Mouse (Mus musculus) gastrocnemius, adult 2 months (tissue): ENCODE results near the gene Rab11fip5. TPM values are rescaled to one million over a fixed set of nuclear protein-coding genes. Genes with fewer than 3 reads are reported as not detected.

Experiments
- DNase-seq: peaks from one replicate; pipeline ENCODE4 v3.0.0; 2022
- H3K27ac ChIP-seq: fragments of 200-600 bp; 2 replicates; pipeline ENCODE4 v1.8.1; 2022; ENCODE audit warnings: mild to moderate bottlenecking
- H3K4me3 ChIP-seq: fragments of 200-600 bp; 2 replicates; pipeline ENCODE4 v1.8.1; 2022; ENCODE audit warnings: mild to moderate bottlenecking, moderate library complexity
- CTCF ChIP-seq: fragments of 200-600 bp; IDR thresholded peaks from 2 replicates; pipeline ENCODE4 v1.8.1; 2022; ENCODE audit warnings: antibody characterized with exemption, mild to moderate bottlenecking, moderate library complexity
- intact Hi-C: fragments of 180-260 bp; cut with DNase I; formaldehyde crosslinking; loops from one replicate; pipeline ENCODE4 v1.15.1; 2025
- total RNA-seq, 2 experiments: library from RNA; stranded (reverse); gene quantifications; 2 replicates each; pipeline ENCODE4 v1.2.3; 2021

Gene Rab11fip5
- total RNA-seq, 2 experiments from 2014 or later: 24.2 to 28.2 TPM

DNA sequence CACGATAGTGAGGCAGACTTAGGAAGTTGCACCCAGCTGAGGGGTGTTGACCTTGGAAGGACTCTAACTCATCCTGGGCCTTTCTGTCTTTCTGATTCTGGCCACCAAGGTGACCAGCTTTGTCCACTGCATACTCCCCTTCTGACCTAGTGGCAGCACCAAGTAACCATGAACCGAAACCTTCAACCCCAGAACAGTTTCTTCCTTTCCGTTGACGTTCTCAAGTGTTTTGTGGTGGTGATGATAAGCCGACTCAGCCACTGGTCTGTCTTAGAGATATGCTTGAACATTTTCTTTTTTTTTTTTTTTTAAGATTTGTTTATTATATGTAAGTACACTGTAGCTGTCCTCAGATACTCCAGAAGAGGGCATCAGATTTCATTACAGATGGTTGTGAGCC lies 14.2 kb upstream of the Rab11fip5 start:
- Histone ChIP-seq H3K4me3 (no peak overlapping the region), H3K27ac (no peak overlapping the region)
- TF ChIP-seq CTCF: no peak
- intact Hi-C loops: no loop called here
- DNase-seq: no peak

DNA sequence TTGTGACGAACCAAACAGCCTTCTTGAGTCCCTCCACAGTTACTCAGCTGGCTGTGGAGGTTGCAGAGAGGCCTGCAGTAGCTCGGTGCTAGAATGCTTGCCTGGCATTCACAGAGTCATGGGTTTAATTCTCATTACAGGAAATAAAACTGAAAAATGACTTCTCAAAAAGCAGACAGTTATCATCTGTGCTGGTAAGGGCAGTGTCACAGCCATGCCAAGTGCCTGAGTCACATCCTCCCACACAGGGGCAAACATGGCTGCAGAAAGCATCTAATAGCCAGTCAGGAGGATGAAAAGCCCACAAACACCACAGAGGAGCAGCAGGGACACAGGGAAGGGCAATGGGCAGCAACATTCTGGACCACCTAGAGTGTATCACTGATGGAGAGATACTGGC lies 8.4 kb upstream of the Rab11fip5 start:
- Histone ChIP-seq H3K4me3 (no peak overlapping the region), H3K27ac (no peak overlapping the region)
- intact Hi-C loops: no loop called here
- no peak for TF ChIP-seq CTCF
- no peak for DNase-seq

DNA sequence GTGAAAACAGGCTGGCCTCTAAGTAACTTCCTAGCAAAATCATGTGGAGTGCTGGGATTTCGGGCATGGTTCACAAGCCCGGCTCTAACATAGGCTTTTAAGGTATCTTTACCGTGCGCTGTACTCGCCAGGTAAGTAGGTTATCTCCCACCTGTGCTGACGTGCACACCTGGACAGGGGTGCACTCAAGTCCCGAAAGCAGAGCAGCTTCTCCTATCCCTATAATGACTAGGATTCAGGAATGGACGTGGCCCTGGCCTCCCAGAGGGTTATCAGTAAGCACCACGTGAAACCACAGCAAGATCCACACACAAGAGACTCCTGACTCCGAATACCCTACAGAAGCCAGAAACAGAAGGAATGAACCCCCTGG lies 7.2 kb upstream of the Rab11fip5 start:
- intact Hi-C loops: no loop called here

DNA sequence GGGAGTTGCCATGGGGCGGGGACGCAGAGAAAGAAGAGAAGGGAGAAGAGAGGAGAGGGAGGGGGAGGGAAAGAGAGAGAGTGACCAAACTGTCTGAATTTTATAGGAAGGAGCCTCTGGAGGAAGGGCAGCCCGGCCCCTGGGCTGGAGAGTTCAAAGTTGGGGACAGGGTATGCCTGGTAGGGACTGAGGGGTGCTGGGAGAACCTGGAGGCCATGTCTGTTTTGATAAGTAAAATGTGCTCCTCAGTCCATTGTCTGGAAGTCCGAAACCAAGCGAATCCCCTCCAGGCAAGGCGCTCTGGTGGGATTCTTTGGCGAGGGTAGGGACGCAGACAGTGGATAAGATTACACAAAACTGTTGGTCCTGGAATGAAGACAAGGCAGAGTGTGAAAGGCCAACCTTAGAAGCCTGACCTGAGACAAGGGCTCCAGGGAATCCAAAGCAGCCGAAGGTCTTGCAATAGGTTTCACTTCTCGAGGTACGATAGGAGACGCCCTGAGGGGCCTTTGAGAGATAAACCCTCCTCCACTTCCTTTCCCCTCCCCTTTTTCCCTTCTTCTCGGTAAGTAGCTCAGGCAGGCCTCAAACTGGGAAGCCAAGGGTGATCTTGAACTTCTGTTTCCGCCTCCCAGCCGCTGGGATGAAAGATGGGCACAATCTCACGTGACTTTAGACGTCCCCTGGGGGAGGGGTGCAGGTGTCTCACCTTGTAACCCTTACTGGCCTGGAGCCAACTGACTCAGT lies 6.6 kb upstream of the Rab11fip5 start:
- H3K27ac ChIP-seq: peak overlapping the region; percentile 28; the same call in 1 of the 2 replicates
- peak overlapping the region; percentile 47 for H3K4me3 ChIP-seq
- intact Hi-C loops: loop anchor here (1.0 kb wide), 1 partner anchor 35 kb away; no protein-coding TSS in a partner anchor
- no peak for DNase-seq
- no peak for TF ChIP-seq CTCF

More for the DNA sequence above, 7.2 kb upstream of the Rab11fip5 start:
- no peak for DNase-seq
- no peak for TF ChIP-seq CTCF
- Histone ChIP-seq H3K4me3 (no peak overlapping the region), H3K27ac (no peak overlapping the region)

DNA sequence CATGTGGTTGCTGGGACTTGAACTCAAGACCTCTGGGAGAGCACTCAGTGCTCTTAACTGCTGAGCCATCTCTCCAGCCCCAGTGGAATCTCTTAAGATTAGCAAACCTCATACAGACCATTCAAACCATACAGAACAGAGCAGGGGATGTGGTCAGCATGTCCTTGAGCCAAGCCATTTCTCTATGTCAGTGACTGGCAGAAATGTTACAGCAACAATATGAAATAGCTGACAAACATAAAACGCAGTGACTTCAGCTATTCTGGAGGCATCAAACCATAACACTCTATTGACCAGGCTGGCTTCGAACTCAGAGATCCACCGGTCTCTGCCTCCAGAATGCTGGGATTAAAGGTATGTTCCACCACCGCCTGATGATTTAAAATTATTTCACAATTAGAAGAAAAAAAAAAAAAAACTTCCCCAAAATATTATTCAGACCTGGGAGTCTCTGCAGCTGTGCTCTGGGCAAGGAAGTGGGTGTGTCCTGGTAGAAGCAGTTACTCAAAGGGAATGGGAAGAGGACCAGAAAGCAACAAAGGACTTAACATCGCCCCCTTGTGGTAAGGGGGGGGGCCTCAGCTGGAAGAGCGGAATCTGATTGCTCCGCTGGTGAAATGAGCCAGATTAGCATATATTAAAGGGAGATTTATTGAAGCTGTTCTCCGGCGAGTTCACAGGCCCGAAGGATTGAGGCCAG lies 5.9 kb upstream of the Rab11fip5 start:
- peak; percentile 92 for TF ChIP-seq CTCF
- Histone ChIP-seq H3K4me3 (peak overlapping the region; percentile 47), H3K27ac (peak overlapping the region; percentile 40)
- intact Hi-C loops: loop anchor here (1.0 kb wide), 1 partner anchor 34 kb away; no protein-coding TSS in a partner anchor
- peak; percentile 83 for DNase-seq

DNA sequence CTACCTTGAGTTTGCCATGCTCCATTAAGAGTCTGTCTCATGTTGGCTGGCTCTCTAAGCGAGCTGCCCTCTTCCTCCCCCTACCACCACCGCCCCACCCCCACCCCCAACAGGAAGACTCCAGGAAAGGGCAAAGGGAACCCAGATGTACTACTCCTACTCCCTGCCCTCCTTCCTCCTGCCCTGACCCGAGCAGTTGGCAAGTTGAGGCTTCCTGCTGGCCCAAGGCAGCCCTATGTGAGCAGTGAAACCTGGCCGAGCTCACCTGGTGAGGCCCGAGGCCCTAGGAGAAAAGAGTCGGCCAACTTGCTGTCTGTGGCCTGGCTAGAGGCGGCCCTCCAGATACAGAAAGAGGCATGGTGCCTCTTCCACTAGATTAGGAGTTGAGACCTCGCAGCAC lies 4.2 kb upstream of the Rab11fip5 start:
- Histone ChIP-seq H3K27ac (no peak overlapping the region), H3K4me3 (no peak overlapping the region)
- DNase-seq: no peak
- no peak for TF ChIP-seq CTCF
- intact Hi-C loops: no loop called here

DNA sequence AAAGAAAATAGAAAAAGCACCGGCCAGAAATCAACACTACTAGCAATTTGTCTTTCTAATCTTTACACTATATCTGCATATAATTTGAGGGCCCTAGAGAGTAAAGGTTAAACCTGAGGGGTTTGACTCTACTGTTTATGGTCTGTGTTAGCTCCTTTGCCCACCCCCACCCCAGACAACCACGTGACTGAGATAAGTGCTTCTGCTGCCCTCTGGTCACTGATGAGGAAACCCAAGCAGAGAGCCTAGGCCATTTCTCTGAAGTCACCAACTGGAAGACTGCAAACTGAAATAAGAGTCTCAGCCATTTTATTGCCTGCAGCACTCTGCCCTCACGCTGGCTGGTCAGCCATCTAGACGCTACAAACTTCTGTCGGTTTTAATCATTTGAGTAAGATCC lies 3.4 kb upstream of the Rab11fip5 start:
- no peak for DNase-seq
- Histone ChIP-seq H3K27ac (no peak overlapping the region; the same call in 1 of the 2 replicates), H3K4me3 (no peak overlapping the region)
- intact Hi-C loops: no loop called here
- TF ChIP-seq CTCF: no peak

DNA sequence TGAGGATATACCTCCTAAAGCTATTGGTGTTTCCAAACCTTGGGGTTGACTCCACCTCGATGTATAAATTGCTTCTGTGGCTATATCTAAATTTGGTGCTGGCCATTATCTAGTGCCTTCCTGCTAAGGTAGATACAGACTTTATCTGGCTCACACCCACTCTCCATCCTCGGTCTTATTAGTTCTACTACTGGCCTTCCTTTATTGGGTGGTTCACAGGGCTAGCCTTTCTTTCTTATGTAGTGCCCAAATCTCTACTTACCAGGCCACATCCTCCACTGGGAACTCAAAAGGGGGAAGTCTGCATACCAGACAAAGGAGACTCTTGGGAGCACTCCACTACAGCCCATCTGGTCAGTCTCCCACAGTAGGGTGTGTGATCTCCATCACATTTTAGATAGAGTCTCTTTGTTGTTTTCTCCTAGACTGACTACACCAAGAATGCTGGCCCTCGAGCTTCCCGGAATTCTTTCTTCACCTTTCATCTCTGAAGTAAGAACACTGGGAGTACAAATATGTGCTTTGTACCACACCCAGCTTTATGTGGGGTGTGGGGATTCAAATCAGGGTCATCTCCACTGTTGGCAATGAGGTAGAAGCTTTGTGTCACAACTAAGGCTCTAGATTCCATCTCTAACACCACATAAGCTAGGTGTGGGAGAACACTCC lies 2.8 kb upstream of the Rab11fip5 start:
- no peak for TF ChIP-seq CTCF
- no peak overlapping the region for H3K4me3 ChIP-seq
- no peak for DNase-seq
- intact Hi-C loops: no loop called here
- H3K27ac ChIP-seq: peak overlapping the region; percentile 40; the same call in 1 of the 2 replicates

DNA sequence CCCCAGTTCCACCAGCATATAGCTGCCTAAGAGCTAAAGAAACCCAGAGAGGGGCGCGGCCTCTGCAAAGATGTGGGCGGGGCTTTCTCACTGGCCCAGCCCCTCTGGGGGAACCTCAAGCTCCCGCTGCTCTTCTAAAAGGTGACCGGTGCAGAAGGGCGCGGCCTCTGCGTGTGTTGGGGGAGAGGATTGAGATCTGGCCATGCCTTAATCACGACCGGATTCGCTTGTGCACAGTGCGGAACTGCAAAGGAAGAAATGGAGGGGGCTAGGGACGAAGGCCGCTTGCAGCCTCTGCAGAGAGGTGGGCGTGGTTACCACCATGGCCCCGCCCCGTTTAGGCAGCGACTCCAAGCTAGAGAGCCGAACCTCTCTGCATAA lies 290 bp upstream of the Rab11fip5 start:
- Histone ChIP-seq H3K27ac (peak overlapping the region; percentile 92), H3K4me3 (peak overlapping the region; percentile 92)
- TF ChIP-seq CTCF: no peak
- DNase-seq: peak; percentile 98
- intact Hi-C loops: no loop called here

DNA sequence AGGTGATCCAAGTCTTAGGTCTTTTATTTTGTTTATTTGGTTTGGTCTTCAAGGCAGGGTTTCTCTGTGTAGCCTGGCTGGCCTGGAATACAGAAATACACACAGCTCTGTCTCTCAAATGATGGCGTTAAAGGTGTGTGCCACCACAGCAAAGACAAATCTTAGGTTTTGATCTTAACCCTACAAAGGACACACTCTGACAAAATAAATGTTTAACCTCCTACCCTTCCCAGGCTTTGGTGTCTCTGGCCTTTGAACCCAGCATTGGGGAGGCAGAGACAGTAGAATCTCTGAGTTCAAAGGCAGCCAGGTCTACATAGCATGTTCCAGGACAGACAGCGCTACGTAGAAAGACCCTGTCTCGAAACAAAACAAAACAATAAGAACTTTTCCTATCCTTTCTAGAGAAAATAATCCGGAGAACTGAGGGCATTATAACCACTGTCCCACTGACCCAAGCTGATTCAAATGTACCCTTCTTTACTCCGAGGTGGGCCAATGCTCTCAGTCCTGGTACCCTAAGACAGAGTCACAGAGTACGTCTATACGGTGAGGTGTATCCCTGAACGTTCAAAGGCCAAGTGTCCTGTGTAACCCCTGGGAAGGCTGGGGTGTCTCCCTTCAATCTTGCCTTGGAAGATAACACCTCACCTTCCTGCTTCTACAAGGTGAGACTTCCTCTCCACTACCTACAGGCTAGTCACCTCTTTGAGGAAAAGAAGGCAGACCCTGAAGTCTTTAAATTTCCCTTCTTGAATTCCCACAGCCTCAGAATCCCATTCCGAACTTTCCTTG lies 1.2 kb downstream of the Rab11fip5 start:
- intact Hi-C loops: no loop called here
- no peak for TF ChIP-seq CTCF
- Histone ChIP-seq H3K4me3 (peak overlapping the region; percentile 92), H3K27ac (peak overlapping the region; percentile 92)
- no peak for DNase-seq

DNA sequence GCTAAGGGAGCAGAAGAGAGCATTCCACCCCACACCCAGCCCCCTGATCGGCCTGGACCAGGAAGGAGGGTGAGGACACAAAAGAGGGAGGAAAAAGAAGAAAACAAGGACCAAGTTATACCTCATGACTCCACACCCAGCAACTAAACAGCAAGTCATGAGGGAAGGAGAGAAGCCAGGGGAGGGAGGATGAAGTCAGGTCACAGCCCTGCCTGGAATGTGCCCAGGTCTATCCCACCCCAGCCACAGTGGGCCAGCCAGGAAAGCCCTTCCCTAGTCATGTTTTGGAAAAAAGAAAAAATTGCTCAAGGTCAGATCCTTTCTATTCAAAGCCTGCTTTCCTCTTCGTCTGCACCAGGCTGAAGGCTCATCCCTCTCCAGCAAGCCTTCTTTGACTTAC lies 1.9 kb downstream of the Rab11fip5 start:
- H3K4me3 ChIP-seq: peak overlapping the region; percentile 92
- TF ChIP-seq CTCF: no peak
- peak; percentile 75 for DNase-seq
- intact Hi-C loops: no loop called here
- H3K27ac ChIP-seq: peak overlapping the region; percentile 92

DNA sequence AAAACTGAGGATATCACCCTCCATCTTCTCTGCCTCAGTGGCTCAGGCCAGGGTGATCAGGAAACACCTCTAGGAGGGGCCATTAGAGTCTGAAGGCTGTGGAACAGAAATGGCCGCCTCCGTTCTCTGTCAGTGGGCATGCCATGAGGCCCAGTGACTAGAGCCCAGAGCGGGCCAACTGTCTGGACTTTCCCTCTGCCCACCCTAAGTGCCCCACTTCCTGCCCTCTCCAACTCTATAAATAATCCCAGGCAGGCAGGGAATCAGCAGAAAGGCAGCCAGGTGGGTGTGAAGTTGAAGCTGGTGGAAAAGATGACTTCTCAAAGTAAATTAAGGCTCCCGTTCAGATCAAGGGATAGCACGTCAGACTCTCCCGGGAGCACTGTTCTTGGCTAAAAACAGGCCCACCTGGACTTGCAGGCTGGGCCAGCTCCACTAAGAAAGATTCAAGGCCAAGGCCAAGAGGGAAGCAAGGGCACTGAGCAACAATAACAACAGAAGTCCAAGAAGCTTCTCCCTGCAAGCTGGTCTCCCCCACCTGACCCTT lies 2.5 kb downstream of the Rab11fip5 start:
- TF ChIP-seq CTCF: no peak
- intact Hi-C loops: no loop called here
- peak overlapping the region; percentile 92 for H3K27ac ChIP-seq

More for the DNA sequence above, 2.5 kb downstream of the Rab11fip5 start:
- peak; percentile 47 for DNase-seq
- peak overlapping the region; percentile 92 for H3K4me3 ChIP-seq
